In the genomic region with DNA sequence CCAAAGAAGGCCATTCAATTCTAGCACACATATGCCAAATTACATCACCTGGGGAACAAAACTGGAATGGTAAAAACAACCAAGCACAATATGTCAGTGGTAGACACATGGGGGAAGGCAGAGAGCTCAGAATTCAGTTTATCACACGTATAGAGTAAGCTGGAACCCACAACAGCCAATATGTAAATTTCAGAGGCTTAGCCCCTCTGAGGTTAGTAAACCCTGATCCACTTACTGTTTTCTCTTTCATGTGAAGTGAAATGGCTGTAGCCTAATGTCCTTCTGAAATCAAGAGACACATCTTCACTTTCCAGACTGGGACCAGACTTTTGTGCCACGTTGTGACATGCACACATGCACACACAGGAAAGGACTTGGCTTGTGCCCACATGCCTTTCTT, we compare ENCODE assay signal across 22 mouse cellular contexts.
"Had no signal": no experiment of that assay in that cellular context is flagged by ENCODE, and none has a peak within 500 bp of the region (broad histone marks: within the 10 kb centered on the region; RNA-seq: fewer than 3 reads in every experiment).

No protein-coding gene starts in this region.

- H3K27me3 ChIP-seq: heart, embryonic 13.5 days; heart, embryonic 15.5 days; hindbrain, embryonic 13.5 days; hindbrain, embryonic 15.5 days; limb, embryonic 12.5 days had no signal

- H3K9ac ChIP-seq: heart, embryonic 13.5 days; heart, embryonic 15.5 days; hindbrain, embryonic 13.5 days; hindbrain, embryonic 15.5 days; limb, embryonic 12.5 days had no signal

- DNase-seq: gastrocnemius, postnatal 14 days; gastrocnemius, postnatal 36 days; heart, adult 11 months; heart, adult 2 months; heart, postnatal 14 days; heart, postnatal 36 days; kidney, adult 18-20 months; kidney, adult 8-10 months; kidney, postnatal 10 days; kidney, postnatal 25 days; kidney, postnatal 4 days; layer of hippocampus, adult 9-11 months; layer of hippocampus, postnatal 36 days; left cerebral cortex, postnatal 4 days; liver had no signal

- H3K36me3 ChIP-seq: heart, embryonic 13.5 days; heart, embryonic 15.5 days; hindbrain, embryonic 13.5 days; hindbrain, embryonic 15.5 days; limb, embryonic 12.5 days had no signal

- H3K27ac ChIP-seq: heart, adult 2 months; heart, embryonic 13.5 days; heart, embryonic 15.5 days; hindbrain, embryonic 13.5 days; hindbrain, embryonic 15.5 days; hindbrain, postnatal 0 days; limb, embryonic 12.5 days had no signal

- H3K4me3 ChIP-seq: heart, adult 2 months; heart, embryonic 13.5 days; heart, embryonic 15.5 days; hindbrain, embryonic 13.5 days; hindbrain, embryonic 15.5 days; limb, embryonic 12.5 days had no signal

- H3K4me2 ChIP-seq: heart, embryonic 11.5 days; heart, embryonic 13.5 days; heart, embryonic 15.5 days; hindbrain, embryonic 13.5 days; hindbrain, embryonic 15.5 days; limb, embryonic 12.5 days had no signal

- H3K9me3 ChIP-seq: heart, embryonic 13.5 days; heart, embryonic 15.5 days; hindbrain, embryonic 13.5 days; hindbrain, embryonic 15.5 days; limb, embryonic 12.5 days had no signal

- H3K4me1 ChIP-seq: heart, embryonic 13.5 days; heart, embryonic 15.5 days; hindbrain, embryonic 13.5 days; hindbrain, embryonic 15.5 days; limb, embryonic 12.5 days had no signal
